Mouse (Mus musculus): ENCODE measurements around the gene Tcf3. TPM values are rescaled to one million over a fixed set of nuclear protein-coding genes. Genes with fewer than 3 reads are reported as not detected.

Gene Tcf3
- total and polyA plus RNA-seq, 3 experiments: 146 to 223 (median 207) TPM

DNA sequence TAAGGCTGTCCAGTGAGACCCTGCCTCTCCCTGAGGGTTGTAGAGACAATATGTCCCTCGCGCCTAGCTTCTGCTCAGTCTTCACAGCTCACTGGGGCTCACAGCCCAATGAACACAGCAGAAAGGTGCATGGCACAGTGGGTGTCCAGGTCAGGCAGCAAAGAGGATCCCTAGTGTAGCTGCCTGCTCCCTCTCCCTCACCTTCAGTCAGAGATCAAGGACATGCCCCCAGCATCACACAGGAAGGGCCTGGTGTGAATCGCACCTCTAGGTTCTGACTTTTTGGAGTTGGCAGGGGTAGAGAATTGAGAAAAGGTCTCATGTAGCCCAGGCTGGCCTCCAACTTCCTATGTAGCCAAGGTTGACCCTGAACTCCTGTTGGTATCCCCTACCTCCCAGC, 1.4 kb upstream of the Tcf3 start:
- dilution Hi-C loops (cut with MboI; ENCODE audit: extremely low pct_ligation_motif_present, extremely low pct_unique_long_range_greater_than_20kb, low sequenced_read_pairs): no loop called here
- DNase-seq (ENCODE audit: extremely low read depth): no peak
- H3K4me3 ChIP-seq (replicated peaks in 1 of 3; ENCODE audit: low read depth in 2 of 3, low read length in 2 of 3, poor library complexity in 1 of 3): no peak overlapping the region
- in situ Hi-C loops (cut with MboI; ENCODE audit: low pct_ligation_motif_present, low pct_unique_long_range_greater_than_20kb, low sequenced_read_pairs): loop anchor here (25.0 kb wide), 1 partner anchor 252 kb away; the partner anchor contains the start of gene Mknk2
- TF ChIP-seq USF2 (conservative IDR thresholded peaks at IDR 0.05; ENCODE audit: low read depth, low read length) (no peak), TBP (conservative IDR thresholded peaks at IDR 0.05; ENCODE audit: low read depth, low read length) (no peak), NELFE (IDR thresholded peaks at IDR 0.05; ENCODE audit: low read depth, low read length) (no peak), E2F4 (IDR thresholded peaks at IDR 0.05; ENCODE audit: insufficient replicate concordance, low read depth, low read length) (no peak), ETS1 (conservative IDR thresholded peaks at IDR 0.05; ENCODE audit: low read depth, low read length) (no peak), CHD1 (IDR thresholded peaks at IDR 0.05; ENCODE audit: low read depth, low read length) (no peak), IRF4 (IDR thresholded peaks at IDR 0.05; ENCODE audit: low read depth, low read length) (no peak)
- H3K27me3 ChIP-seq (replicated peaks): no peaks in the 10 kb centered on the region
- H3K36me3 ChIP-seq (replicated peaks in 1 of 2; ENCODE audit: control insufficient read depth in 1 of 2, insufficient read depth in 1 of 2, low read length in 1 of 2): peaks cover 5 to 11% of the 10 kb centered on the region in 2 experiments
- peaks cover 24 to 50% of the 10 kb centered on the region in 2 experiments for H3K4me1 ChIP-seq (ENCODE audit: control insufficient read depth in 1 of 2, insufficient read depth in 2 of 2)
- H3K4me2 ChIP-seq (ENCODE audit: insufficient read depth, low read depth, poor library complexity, severe bottlenecking): no peak overlapping the region
- peaks cover 31% of the 10 kb centered on the region for H3K79me2 ChIP-seq (replicated peaks; ENCODE audit: control insufficient read depth, extremely low read depth, insufficient read depth, poor library complexity, severe bottlenecking)
- H3K27ac ChIP-seq (ENCODE audit: insufficient read depth, low read depth): peak overlapping the region; percentile 82
- H3K9me3 ChIP-seq (replicated peaks; ENCODE audit: low read length): no peaks in the 10 kb centered on the region
- H3K9ac ChIP-seq (ENCODE audit: insufficient read depth, low read depth): no peak overlapping the region

DNA sequence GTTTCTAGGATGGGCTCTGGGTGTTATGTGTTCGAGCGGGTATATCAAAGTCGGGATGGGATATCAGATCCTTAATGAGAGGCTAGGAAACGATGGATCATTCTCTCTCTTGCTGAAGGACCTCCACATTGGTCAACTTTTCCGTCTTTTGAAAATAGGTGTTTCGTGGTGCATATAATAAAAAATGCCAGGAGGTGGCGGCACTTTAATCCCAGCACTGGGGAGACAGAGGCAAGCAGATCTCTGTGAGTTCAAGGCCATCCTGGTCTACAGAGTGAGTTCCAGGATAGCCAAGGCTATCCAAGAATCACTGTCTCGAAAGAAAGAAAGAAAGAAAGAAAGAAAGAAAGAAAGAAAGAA, 766 bp upstream of the Tcf3 start:
- H3K79me2 ChIP-seq (replicated peaks; ENCODE audit: control insufficient read depth, extremely low read depth, insufficient read depth, poor library complexity, severe bottlenecking): peaks cover 35% of the 10 kb centered on the region
- H3K9ac ChIP-seq (ENCODE audit: insufficient read depth, low read depth): peak overlapping the region; percentile 47; the same call in 1 of the 2 replicates
- DNase-seq (ENCODE audit: extremely low read depth): no peak
- no peak overlapping the region for H3K27ac ChIP-seq (ENCODE audit: insufficient read depth, low read depth)
- peak; percentile 71; the same call in 1 of the 2 replicates for TF ChIP-seq MAZ (IDR thresholded peaks at IDR 0.05; ENCODE audit: low read depth, low read length)
- TF ChIP-seq CTCF (conservative IDR thresholded peaks at IDR 0.05 in 1 of 2, IDR thresholded peaks at IDR 0.05 in 1 of 2; ENCODE audit: low read depth in 2 of 2, low read length in 2 of 2): peak in 1 of 2 experiments; percentile 54; a peak in 2 of 4 replicates
- TF ChIP-seq SMC3 (IDR thresholded peaks at IDR 0.05; ENCODE audit: low read depth, low read length): peak; percentile 53
- TF ChIP-seq RAD21 (IDR thresholded peaks at IDR 0.05; ENCODE audit: low read depth, low read length): peak; percentile 22
- 0 out of 2 replicates have a peak, but pooled peaks have one; percentile 46 for TF ChIP-seq MEF2A (IDR thresholded peaks at IDR 0.05; ENCODE audit: borderline replicate concordance, low read depth, low read length)
- TF ChIP-seq NELFE (IDR thresholded peaks at IDR 0.05; ENCODE audit: low read depth, low read length): peak; percentile 41; the same call in 1 of the 2 replicates
- no peak for TF ChIP-seq PAX5 (IDR thresholded peaks at IDR 0.05; ENCODE audit: low read length)
- TF ChIP-seq USF1 (IDR thresholded peaks at IDR 0.05; ENCODE audit: low read depth, low read length): no peak
- dilution Hi-C loops (cut with MboI; ENCODE audit: extremely low pct_ligation_motif_present, extremely low pct_unique_long_range_greater_than_20kb, low sequenced_read_pairs): no loop called here
- peaks cover 24 to 51% of the 10 kb centered on the region in 2 experiments for H3K4me1 ChIP-seq (ENCODE audit: control insufficient read depth in 1 of 2, insufficient read depth in 2 of 2)
- in situ Hi-C loops (cut with MboI; ENCODE audit: low pct_ligation_motif_present, low pct_unique_long_range_greater_than_20kb, low sequenced_read_pairs): loop anchor here (25.0 kb wide), 1 partner anchor 253 kb away; the partner anchor contains the start of gene Mknk2
- H3K36me3 ChIP-seq (replicated peaks in 1 of 2; ENCODE audit: control insufficient read depth in 1 of 2, insufficient read depth in 1 of 2, low read length in 1 of 2): peaks cover 9 to 17% of the 10 kb centered on the region in 2 experiments
- no peak overlapping the region for H3K4me2 ChIP-seq (ENCODE audit: insufficient read depth, low read depth, poor library complexity, severe bottlenecking)
- peak overlapping the region in 2 of 3 experiments; percentile 32 to 55 for H3K4me3 ChIP-seq (replicated peaks in 1 of 3; ENCODE audit: low read depth in 2 of 3, low read length in 2 of 3, poor library complexity in 1 of 3)
- no peaks in the 10 kb centered on the region for H3K9me3 ChIP-seq (replicated peaks; ENCODE audit: low read length)
- H3K27me3 ChIP-seq (replicated peaks): no peaks in the 10 kb centered on the region

Data from CH12.LX (cell line).